Mouse (Mus musculus) hindbrain, postnatal 0 days (tissue): ENCODE measurements at regions not wholly inside any gene's neighbourhood (a gene's known extent, or its start where the extent isn't known, plus 50 kb on each side); places are given as distances from the start of the nearest gene placed in this dataset.
A peak's percentile ranks its signal among the peaks of the same experiment; 100 is the strongest.
"Not testable (repeated sequence)": the region's sequence is repeated elsewhere in the genome, so short reads cannot be mapped to it uniquely, and the experiment has no call there.

Source experiments
- ATAC-seq: fragments of 200-750 bp; cut with Nextera tagmentation; 2 replicates; pipeline ENCODE4 v1.8.0; 2017; ENCODE audit warnings: mild to moderate bottlenecking, moderate TSS enrichment, moderate library complexity
- DNase-seq: peaks from one replicate; pipeline ENCODE4 v3.0.0-alpha.2; 2015; ENCODE audit warnings: low spot score
- H3K27ac ChIP-seq: fragments of 300-500 bp; sonication (generic); 2 replicates; pipeline ENCODE4 v1.5.1; 2014; ENCODE audit warnings: mild to moderate bottlenecking
- H3K27me3 ChIP-seq: fragments of 300-500 bp; sonication (generic); 2 replicates; pipeline ENCODE4 v1.6.1; 2014; ENCODE audit warnings: low read length, mixed read lengths; ENCODE audit not compliant: insufficient read depth
- H3K36me3 ChIP-seq: fragments of 300-500 bp; sonication (generic); 2 replicates; pipeline ENCODE4 v1.6.1; 2014; ENCODE audit warnings: low read length, mixed read lengths; ENCODE audit not compliant: insufficient read depth
- H3K4me1 ChIP-seq: fragments of 300-500 bp; sonication (generic); 2 replicates; pipeline ENCODE4 v1.6.1; 2014; ENCODE audit warnings: antibody characterized with exemption, low read length, mixed read lengths; ENCODE audit not compliant: insufficient read depth
- H3K4me2 ChIP-seq: fragments of 300-500 bp; sonication (generic); 2 replicates; pipeline ENCODE4 v1.6.1; 2014; ENCODE audit warnings: low read depth, mild to moderate bottlenecking, low read length, moderate library complexity, mixed read lengths
- H3K4me3 ChIP-seq: fragments of 300-500 bp; sonication (generic); 2 replicates; pipeline ENCODE4 v1.5.1; 2014; ENCODE audit warnings: low read length
- H3K9ac ChIP-seq: fragments of 300-500 bp; sonication (generic); replicated peaks from 2 replicates; pipeline ENCODE4 v1.6.1; 2014; ENCODE audit warnings: mild to moderate bottlenecking, low read length, moderate library complexity, mixed read lengths
- H3K9me3 ChIP-seq: fragments of 300-500 bp; sonication (generic); 2 replicates; pipeline ENCODE4 v1.6.1; 2016; ENCODE audit warnings: low read length, mixed read lengths
- CTCF ChIP-seq: IDR thresholded peaks from 2 replicates; pipeline ENCODE4 v1.5.1; 2016; ENCODE audit warnings: antibody characterized with exemption, control low read depth, low read depth
- WGBS: fragments of 180-500 bp; shearing (Covaris S2); extraction: QIAGEN DNeasy Blood & Tissue Kit; methylation state at CpG from one replicate; pipeline ENCODE4 v1.1.7; 2014; 5-methylcytosine and 5-hydroxymethylcytosine counted together

DNA sequence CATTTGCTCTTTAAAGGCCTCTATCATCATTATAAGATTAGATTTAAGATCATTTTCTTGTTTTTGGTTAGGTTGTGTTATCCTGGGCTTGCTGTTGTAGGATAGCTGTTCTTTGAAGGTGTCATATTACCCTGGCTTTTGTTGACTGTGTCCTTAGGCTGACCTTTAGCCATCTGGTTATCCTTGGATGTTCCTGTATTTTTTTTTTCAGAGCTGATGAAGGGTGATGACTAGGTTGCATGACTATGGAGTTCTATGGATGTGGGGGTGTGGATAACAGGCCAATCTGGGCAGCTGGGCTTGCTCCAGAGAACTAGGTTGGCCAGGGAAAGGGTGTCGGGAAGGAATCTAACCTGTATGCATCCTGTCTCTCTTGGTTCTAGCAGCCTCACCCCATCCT is 74.2 kb downstream of the Dmrta1 start:
- 84% methylated on average over 1 of the region's 1 CpGs for WGBS
- Histone ChIP-seq H3K27me3 (no peaks in the 10 kb centered on the region), H3K4me1 (no peaks in the 10 kb centered on the region), H3K27ac (no peak overlapping the region), H3K36me3 (no peaks in the 10 kb centered on the region), H3K4me2 (no peak overlapping the region), H3K4me3 (no peak overlapping the region), H3K9me3 (no peaks in the 10 kb centered on the region), H3K9ac (no peak overlapping the region)
- DNase-seq (no peak), ATAC-seq (no peak)
- no peak for TF ChIP-seq CTCF

DNA sequence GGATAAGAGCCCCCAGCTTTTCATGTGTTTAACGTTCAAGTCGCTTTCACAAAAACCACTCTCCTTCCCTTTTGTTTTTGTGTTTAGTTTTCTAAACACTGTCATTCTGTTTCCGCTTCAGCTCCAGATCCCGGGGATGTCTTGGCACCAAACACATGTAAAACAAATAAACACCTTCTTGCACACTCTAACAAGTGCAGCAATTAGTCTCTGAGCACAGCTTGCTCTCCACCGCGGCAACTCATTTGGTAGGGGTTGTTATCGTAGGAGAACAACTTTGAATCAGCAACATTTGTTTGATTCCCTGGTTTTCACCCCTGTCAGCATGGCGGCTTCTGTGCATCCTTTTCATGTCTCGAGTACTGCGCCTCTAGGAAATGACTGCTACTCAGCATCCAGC is 97.0 kb downstream of the Dmrta1 start:
- Histone ChIP-seq H3K27ac (no peak overlapping the region), H3K9me3 (no peaks in the 10 kb centered on the region), H3K4me3 (no peak overlapping the region), H3K4me2 (no peak overlapping the region), H3K27me3 (no peaks in the 10 kb centered on the region), H3K9ac (no peak overlapping the region), H3K4me1 (no peaks in the 10 kb centered on the region), H3K36me3 (no peaks in the 10 kb centered on the region)
- WGBS = 44% methylated on average over 10 of the region's 10 CpGs
- no peak for TF ChIP-seq CTCF
- DNase-seq (peak; percentile 16), ATAC-seq (no peak)

DNA sequence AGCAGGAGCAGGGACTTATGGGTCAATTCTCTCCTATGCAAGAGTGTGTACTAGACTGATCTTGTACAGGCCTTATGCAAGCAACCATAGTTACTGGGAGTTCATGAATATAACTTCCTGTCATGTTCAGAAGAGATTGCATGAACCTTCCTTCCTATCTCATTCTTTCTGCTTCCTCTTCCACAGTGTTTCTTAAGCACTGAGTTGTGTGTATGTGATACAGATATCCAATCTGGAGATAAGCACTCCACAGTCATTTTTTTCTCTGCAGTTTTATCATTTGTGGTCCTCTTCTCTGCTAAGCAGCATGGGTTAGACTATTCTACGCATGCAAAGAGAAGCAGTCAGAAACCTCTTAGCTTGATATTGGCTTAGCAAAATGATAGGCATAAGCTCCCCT is 102.3 kb downstream of the Dmrta1 start:
- Histone ChIP-seq H3K36me3 (no peaks in the 10 kb centered on the region), H3K27me3 (no peaks in the 10 kb centered on the region), H3K4me3 (no peak overlapping the region), H3K27ac (no peak overlapping the region), H3K4me2 (no peak overlapping the region), H3K9me3 (no peaks in the 10 kb centered on the region), H3K9ac (no peak overlapping the region), H3K4me1 (no peaks in the 10 kb centered on the region)
- no peak for ATAC-seq
- TF ChIP-seq CTCF = no peak
- no peak for DNase-seq
- WGBS = 100% methylated on average over 1 of the region's 1 CpGs

DNA sequence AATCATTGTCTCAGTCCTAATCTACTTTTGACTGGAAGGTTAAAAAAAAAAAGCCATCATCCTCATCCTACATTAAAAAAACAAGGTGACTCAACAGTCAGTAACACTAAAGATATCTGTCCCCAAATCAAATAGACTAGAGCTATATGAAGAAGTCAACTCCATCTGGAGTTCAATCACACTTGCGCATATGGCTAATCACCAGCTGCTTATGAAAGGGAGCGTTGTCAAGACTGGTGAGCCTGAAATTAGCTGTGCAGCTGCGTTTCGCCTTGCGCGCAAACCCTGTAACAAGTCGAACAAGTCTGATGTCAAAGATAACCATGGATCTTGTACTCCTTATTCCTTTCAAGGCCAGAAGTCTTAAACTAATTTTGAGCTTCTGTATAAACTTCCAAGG is 137.6 kb downstream of the Dmrta1 start:
- WGBS = 82% methylated on average over 7 of the region's 7 CpGs
- no peak for DNase-seq
- Histone ChIP-seq H3K4me3 (no peak overlapping the region), H3K36me3 (no peaks in the 10 kb centered on the region), H3K4me1 (no peaks in the 10 kb centered on the region), H3K27me3 (no peaks in the 10 kb centered on the region), H3K4me2 (no peak overlapping the region), H3K9ac (no peak overlapping the region), H3K27ac (no peak overlapping the region), H3K9me3 (no peaks in the 10 kb centered on the region)
- no peak for TF ChIP-seq CTCF
- no peak for ATAC-seq

DNA sequence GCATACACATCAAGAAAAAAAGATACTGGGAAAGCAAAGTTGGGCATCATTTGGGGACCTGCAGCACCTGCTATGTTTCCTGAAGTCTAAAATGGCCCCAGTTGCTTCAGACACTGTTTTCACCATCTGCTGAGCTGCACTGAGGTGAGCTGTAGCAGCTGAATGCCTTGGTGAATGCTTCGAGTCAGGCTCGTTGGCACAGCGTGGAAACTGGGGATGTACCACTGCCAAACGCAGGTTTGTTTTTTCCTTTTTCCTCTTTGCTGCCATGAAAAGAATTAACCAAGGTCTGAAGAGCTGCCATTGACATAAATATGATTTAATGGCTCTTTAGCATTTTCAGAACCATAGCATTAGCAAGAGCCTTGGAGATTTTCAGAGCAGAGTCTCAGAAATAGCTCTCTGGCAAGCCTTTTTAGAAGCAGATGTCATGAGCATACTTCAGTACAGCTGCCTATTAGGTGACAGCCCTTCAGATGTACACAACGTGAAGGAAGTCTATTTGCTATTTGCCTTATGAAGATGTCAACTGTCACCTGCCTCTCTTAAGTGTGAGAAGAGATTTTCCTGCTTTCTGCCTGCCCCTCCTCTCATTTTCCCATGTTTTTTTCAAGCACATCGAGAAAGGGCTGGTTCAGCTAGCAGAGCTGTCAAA is 155.4 kb downstream of the Dmrta1 start:
- no peak overlapping the region for H3K9ac ChIP-seq
- TF ChIP-seq CTCF = no peak
- no peaks in the 10 kb centered on the region for H3K27me3 ChIP-seq
- H3K4me2 ChIP-seq = 0 out of 2 replicates have a peak overlapping the region, but pooled peaks have one; percentile 13
- WGBS = 47% methylated on average over 6 of the region's 6 CpGs
- no peaks in the 10 kb centered on the region for H3K9me3 ChIP-seq
- H3K36me3 ChIP-seq = no peaks in the 10 kb centered on the region
- peak; percentile 50 for DNase-seq
- H3K4me3 ChIP-seq = no peak overlapping the region
- peak overlapping the region; percentile 11; the same call in 1 of the 2 replicates for H3K27ac ChIP-seq
- ATAC-seq = peak; percentile 82
- H3K4me1 ChIP-seq = no peaks in the 10 kb centered on the region

DNA sequence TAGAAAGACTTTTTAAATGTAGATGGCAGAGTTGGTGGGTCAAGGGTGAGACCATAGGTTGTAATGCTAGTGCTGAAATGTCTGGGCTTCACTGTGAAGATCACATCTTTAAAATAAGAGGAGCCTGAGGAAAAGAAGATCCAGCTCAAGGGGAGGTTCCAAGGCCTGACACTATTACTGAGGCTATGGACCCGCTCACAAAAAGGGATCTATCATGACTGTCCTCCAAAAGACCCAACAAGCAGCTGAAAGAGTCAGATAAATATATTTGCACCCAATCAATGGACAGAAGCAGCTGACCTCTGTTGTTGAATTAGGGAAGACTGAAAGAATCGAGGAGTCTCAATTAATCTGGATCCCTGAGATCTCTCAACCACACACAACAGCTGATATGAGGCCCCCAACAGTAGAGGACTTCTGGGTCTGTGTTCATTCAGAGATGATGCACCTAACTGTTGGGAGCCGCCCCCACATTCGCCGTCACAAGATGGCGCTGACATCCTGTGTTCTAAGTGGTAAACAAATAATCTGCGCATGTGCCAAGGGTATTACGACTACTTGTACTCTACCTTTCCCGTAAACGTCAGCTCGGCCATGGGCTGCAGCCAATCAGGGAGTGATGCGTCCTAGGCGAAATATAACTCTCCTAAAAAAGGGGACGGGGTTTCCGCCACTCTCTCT is 196.3 kb downstream of the Dmrta1 start:
- TF ChIP-seq CTCF = peak; percentile 33
- 25% methylated on average over 6 of the region's 15 CpGs for WGBS
- H3K4me1 ChIP-seq, H3K27me3 ChIP-seq, H3K4me3 ChIP-seq, H3K9me3 ChIP-seq, H3K36me3 ChIP-seq, H3K9ac ChIP-seq, H3K27ac ChIP-seq: not testable (repeated sequence)
- ATAC-seq (peak; percentile 85), DNase-seq (peak; percentile 45)
- H3K4me2 ChIP-seq = peak overlapping the region; percentile 33; the same call in 1 of the 2 replicates

DNA sequence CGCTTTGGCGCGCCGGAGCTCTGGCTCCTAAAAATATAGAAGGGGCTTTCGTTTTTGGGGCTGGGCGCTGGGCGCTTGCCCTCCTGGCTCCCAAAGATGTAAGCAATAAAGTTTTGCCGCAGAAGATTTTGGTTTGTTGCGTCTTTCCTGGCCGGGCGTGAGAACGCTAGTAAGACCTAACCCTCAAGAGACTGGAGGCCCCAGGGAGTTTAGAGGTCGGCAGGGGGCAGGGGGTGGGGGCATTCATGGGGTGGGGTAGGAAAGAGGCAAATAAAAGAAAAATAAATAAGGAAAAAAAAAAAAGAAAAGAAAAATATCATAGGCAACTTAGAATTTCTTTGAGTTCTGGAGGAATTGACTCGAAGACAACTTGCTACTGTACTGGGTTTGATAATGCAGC is 196.9 kb downstream of the Dmrta1 start:
- not testable (repeated sequence) for H3K27me3 ChIP-seq, H3K27ac ChIP-seq, H3K36me3 ChIP-seq, H3K9ac ChIP-seq, DNase-seq, ATAC-seq, H3K9me3 ChIP-seq, H3K4me1 ChIP-seq
- peak overlapping the region; percentile 48 for H3K4me2 ChIP-seq
- WGBS = 30% methylated on average over 7 of the region's 14 CpGs
- H3K4me3 ChIP-seq = peak overlapping the region; percentile 32
